Mouse (Mus musculus): Measurements from ENCODE around the gene Foxe3. TPM values are rescaled to one million over a fixed set of nuclear protein-coding genes. Genes with fewer than 3 reads are reported as not detected.

Gene Foxe3
- polyA plus RNA-seq, 1 experiment from 2014 or later, result not detected

GRCm38 (mm10) chr4:114902641-114903421, 23.0 kb downstream of the Foxe3 start:
- Histone ChIP-seq H3K9ac (ENCODE audit: low read length) (no peak overlapping the region), H3K4me1 (replicated peaks; ENCODE audit: control insufficient read depth, insufficient read depth) (no peaks in the 10 kb centered on the region), H3K9me3 (ENCODE audit: control insufficient read depth, low read length) (no peaks in the 10 kb centered on the region), H3K27me3 (ENCODE audit: control insufficient read depth, insufficient read depth, low read length) (peaks cover 37% of the 10 kb centered on the region; the same call in 1 of the 2 replicates), H3K4me2 (replicated peaks; ENCODE audit: low read depth) (no peak overlapping the region), H3K4me3 (ENCODE audit: low read depth, low read length) (no peak overlapping the region), H3K36me3 (ENCODE audit: control insufficient read depth, insufficient read depth, low read length) (no peaks in the 10 kb centered on the region), H3K27ac (replicated peaks) (no peak overlapping the region)
- DNase-seq (ENCODE audit: low spot score) (no peak), ATAC-seq (ENCODE audit: low FRiP score, low TSS enrichment) (no peak)
- WGBS, result 4% methylated on average over 39 of the region's 39 CpGs
- TF ChIP-seq EP300 (optimal IDR thresholded peaks at IDR 0.05) (no peak), CTCF (IDR thresholded peaks at IDR 0.05; ENCODE audit: low read depth) (no peak)

GRCm38 (mm10) chr4:114901643-114902351, 24.0 kb downstream of the Foxe3 start:
- Histone ChIP-seq H3K9me3 (ENCODE audit: control insufficient read depth, low read length) (no peaks in the 10 kb centered on the region), H3K4me1 (replicated peaks; ENCODE audit: control insufficient read depth, insufficient read depth) (no peaks in the 10 kb centered on the region), H3K9ac (ENCODE audit: low read length) (no peak overlapping the region), H3K36me3 (ENCODE audit: control insufficient read depth, insufficient read depth, low read length) (no peaks in the 10 kb centered on the region), H3K27me3 (ENCODE audit: control insufficient read depth, insufficient read depth, low read length) (peaks cover 32% of the 10 kb centered on the region; the same call in 1 of the 2 replicates), H3K4me2 (replicated peaks; ENCODE audit: low read depth) (no peak overlapping the region), H3K4me3 (ENCODE audit: low read depth, low read length) (no peak overlapping the region; the same call in 1 of the 2 replicates), H3K27ac (replicated peaks) (no peak overlapping the region)
- DNase-seq (ENCODE audit: low spot score) (no peak), ATAC-seq (ENCODE audit: low FRiP score, low TSS enrichment) (no peak)
- TF ChIP-seq EP300 (optimal IDR thresholded peaks at IDR 0.05) (no peak), CTCF (IDR thresholded peaks at IDR 0.05; ENCODE audit: low read depth) (no peak)
- WGBS, result 2% methylated on average over 42 of the region's 42 CpGs

- H3K36me3 ChIP-seq (ENCODE audit: control insufficient read depth, insufficient read depth, low read length), result no peaks in the 10 kb centered on the region
- H3K27ac ChIP-seq (replicated peaks), result no peak overlapping the region
- no peak overlapping the region for H3K4me3 ChIP-seq (ENCODE audit: low read depth, low read length)
- ATAC-seq (ENCODE audit: low FRiP score, low TSS enrichment), result no peak
- H3K9me3 ChIP-seq (ENCODE audit: control insufficient read depth, low read length), result no peaks in the 10 kb centered on the region
- no peak for DNase-seq (ENCODE audit: low spot score)
- H3K9ac ChIP-seq (ENCODE audit: low read length), result no peak overlapping the region
- no peak overlapping the region for H3K4me2 ChIP-seq (replicated peaks; ENCODE audit: low read depth)
- peaks cover 28% of the 10 kb centered on the region; the same call in 1 of the 2 replicates for H3K27me3 ChIP-seq (ENCODE audit: control insufficient read depth, insufficient read depth, low read length)
- H3K4me1 ChIP-seq (replicated peaks; ENCODE audit: control insufficient read depth, insufficient read depth), result no peaks in the 10 kb centered on the region
- WGBS, result 5% methylated on average over 33 of the region's 33 CpGs
- no peak for TF ChIP-seq EP300 (optimal IDR thresholded peaks at IDR 0.05)
- TF ChIP-seq CTCF (IDR thresholded peaks at IDR 0.05; ENCODE audit: low read depth), result no peak
These were observed 24.8 kb downstream of the Foxe3 start for GRCm38 (mm10) chr4:114900866-114901642.

GRCm38 (mm10) chr4:114899885-114900284, 25.9 kb downstream of the Foxe3 start:
- Histone ChIP-seq H3K4me3 (ENCODE audit: low read depth, low read length) (no peak overlapping the region), H3K9ac (ENCODE audit: low read length) (no peak overlapping the region), H3K27ac (replicated peaks) (no peak overlapping the region), H3K4me1 (replicated peaks; ENCODE audit: control insufficient read depth, insufficient read depth) (no peaks in the 10 kb centered on the region), H3K36me3 (ENCODE audit: control insufficient read depth, insufficient read depth, low read length) (no peaks in the 10 kb centered on the region), H3K9me3 (ENCODE audit: control insufficient read depth, low read length) (no peaks in the 10 kb centered on the region), H3K4me2 (replicated peaks; ENCODE audit: low read depth) (no peak overlapping the region), H3K27me3 (ENCODE audit: control insufficient read depth, insufficient read depth, low read length) (peaks cover 19% of the 10 kb centered on the region; the same call in 1 of the 2 replicates)
- 11% methylated on average over 3 of the region's 3 CpGs for WGBS
- no peak for TF ChIP-seq CTCF (IDR thresholded peaks at IDR 0.05; ENCODE audit: low read depth)
- DNase-seq (ENCODE audit: low spot score) (no peak), ATAC-seq (ENCODE audit: low FRiP score, low TSS enrichment) (no peak)

- no peak overlapping the region for H3K4me2 ChIP-seq (replicated peaks; ENCODE audit: low read depth)
- peak; percentile 60 for DNase-seq (ENCODE audit: low spot score)
- H3K4me3 ChIP-seq (ENCODE audit: low read depth, low read length), result no peak overlapping the region
- no peaks in the 10 kb centered on the region for H3K9me3 ChIP-seq (ENCODE audit: control insufficient read depth, low read length)
- no peak overlapping the region for H3K9ac ChIP-seq (ENCODE audit: low read length)
- no peaks in the 10 kb centered on the region for H3K4me1 ChIP-seq (replicated peaks; ENCODE audit: control insufficient read depth, insufficient read depth)
- peak; percentile 62 for TF ChIP-seq CTCF (IDR thresholded peaks at IDR 0.05; ENCODE audit: low read depth)
- no peak for TF ChIP-seq EP300 (optimal IDR thresholded peaks at IDR 0.05)
- no peak overlapping the region for H3K27ac ChIP-seq (replicated peaks)
- no peaks in the 10 kb centered on the region for H3K36me3 ChIP-seq (ENCODE audit: control insufficient read depth, insufficient read depth, low read length)
- ATAC-seq (ENCODE audit: low FRiP score, low TSS enrichment), result peak; percentile 51; the same call in 1 of the 2 replicates
- peaks cover 12% of the 10 kb centered on the region; the same call in 1 of the 2 replicates for H3K27me3 ChIP-seq (ENCODE audit: control insufficient read depth, insufficient read depth, low read length)
- 8% methylated on average over 4 of the region's 4 CpGs for WGBS
These were observed 28.0 kb downstream of the Foxe3 start for GRCm38 (mm10) chr4:114897853-114898252.

Measured in stomach, postnatal 0 days (tissue).